Mouse (Mus musculus): Measurements from ENCODE around the gene Col9a2. TPM values are rescaled to one million over a fixed set of nuclear protein-coding genes. Genes with fewer than 3 reads are reported as not detected.

Gene Col9a2
- 1 to 10 TPM; 5.2 to 5.5 TPM for total RNA-seq (2021)

GRCm38 (mm10) chr4:121039331-121040115, at the start of gene Col9a2:
TSS of gene Col9a2 (plus strand) at chr4:121039385.
- DNase-seq (ENCODE audit: low spot score in 2 of 2), result no peak
- intact Hi-C loops (cut with DNase I), result no loop called here

GRCm38 (mm10) chr4:120992284-120992683, 46.9 kb upstream of the Col9a2 start:
- intact Hi-C loops (cut with DNase I), result no loop called here
- no peak for DNase-seq (ENCODE audit: low spot score in 2 of 2)

GRCm38 (mm10) chr4:120993025-120993424, 46.2 kb upstream of the Col9a2 start:
- intact Hi-C loops (cut with DNase I), result no loop called here
- DNase-seq (ENCODE audit: low spot score in 2 of 2), result no peak

GRCm38 (mm10) chr4:120995911-120996310, 43.3 kb upstream of the Col9a2 start:
- peak in 1 of 2 experiments; percentile 64 for DNase-seq (ENCODE audit: low spot score in 2 of 2)
- intact Hi-C loops (cut with DNase I), result no loop called here

GRCm38 (mm10) chr4:121001042-121001441, 38.1 kb upstream of the Col9a2 start:
- no peak for DNase-seq (ENCODE audit: low spot score in 2 of 2)
- intact Hi-C loops (cut with DNase I), result no loop called here

DNA sequence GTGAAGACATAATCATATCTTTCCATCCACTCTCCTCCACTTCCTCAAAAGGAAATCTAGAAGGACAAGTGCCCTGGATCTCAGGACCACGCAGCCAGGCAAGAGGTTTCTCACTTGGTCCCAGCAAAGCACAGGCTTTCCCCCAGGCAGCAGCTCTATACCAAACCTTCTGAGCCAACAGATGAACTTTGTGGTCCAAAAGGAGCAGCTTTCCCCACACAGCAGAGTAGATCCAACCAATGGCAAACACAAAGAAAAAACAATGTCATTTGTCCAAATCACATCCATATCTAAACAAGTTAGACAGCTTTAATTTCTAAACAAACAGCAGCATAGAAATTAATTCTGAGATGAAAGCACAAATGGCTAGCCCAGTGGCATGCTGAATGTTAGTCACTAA, 37.5 kb upstream of the Col9a2 start:
- DNase-seq (ENCODE audit: low spot score in 2 of 2), result no peak
- intact Hi-C loops (cut with DNase I), result no loop called here

DNA sequence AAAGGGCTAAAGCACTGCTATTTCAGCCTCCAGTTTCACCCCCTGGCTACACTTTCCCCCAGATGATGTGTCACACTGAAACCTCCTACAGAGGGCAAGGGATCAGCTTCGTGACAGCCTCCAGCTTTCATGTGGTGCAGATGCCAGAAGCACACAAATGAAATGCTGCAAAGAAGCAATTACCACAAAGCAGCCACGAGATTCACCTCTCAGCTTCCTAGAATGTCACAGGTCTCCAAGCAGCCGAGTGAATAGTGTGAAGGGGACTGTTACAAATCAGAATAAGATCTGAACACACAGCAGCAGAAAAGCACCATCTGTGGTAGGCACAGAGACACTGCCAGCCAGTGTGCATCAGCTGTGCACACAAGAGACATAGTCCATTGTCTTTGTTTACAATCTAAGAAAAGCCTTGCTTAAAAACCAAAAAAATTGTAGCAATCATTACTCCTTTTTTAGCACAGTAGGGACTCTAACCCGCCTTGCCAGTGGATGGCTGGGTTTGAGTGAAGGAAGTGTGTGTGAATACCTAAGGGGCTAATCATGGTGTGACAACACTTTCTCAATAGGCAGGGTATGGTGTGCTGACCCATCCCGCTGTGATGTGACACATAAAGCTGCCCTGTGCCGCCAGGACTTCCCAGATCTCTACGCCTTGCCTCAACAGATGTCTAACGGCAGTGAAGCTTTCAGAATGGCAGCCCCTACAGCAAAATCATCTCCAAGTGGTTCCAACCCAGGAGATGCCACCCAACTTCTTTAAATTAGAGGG, 36.6 kb upstream of the Col9a2 start:
- no peak for DNase-seq (ENCODE audit: low spot score in 2 of 2)
- intact Hi-C loops (cut with DNase I), result no loop called here

DNA sequence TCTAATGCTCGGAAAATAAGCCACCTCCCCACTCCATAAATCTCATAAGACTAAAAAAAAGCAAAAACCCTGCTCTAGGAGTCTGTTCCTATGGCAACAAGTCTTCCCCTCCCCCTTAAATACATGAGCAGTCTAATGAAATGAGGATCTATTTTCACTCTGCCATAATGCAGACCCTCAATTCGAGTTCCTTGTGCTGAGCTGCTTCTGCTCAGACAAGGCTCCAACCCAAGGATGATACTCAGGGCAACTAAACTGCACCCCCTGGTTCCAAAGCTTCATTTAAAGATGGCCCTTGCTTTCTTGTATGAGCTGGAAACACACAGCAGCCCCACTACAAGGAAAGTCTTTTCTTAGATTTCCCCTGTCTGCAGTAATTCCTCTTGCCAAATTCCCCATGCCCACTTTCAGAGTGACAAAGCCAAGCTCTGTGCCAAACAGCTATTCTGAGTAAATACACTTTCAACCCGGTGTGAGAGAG, 35.5 kb upstream of the Col9a2 start:
- peak; percentile 27 to 56 for DNase-seq (ENCODE audit: low spot score in 2 of 2)
- intact Hi-C loops (cut with DNase I), result no loop called here

DNA sequence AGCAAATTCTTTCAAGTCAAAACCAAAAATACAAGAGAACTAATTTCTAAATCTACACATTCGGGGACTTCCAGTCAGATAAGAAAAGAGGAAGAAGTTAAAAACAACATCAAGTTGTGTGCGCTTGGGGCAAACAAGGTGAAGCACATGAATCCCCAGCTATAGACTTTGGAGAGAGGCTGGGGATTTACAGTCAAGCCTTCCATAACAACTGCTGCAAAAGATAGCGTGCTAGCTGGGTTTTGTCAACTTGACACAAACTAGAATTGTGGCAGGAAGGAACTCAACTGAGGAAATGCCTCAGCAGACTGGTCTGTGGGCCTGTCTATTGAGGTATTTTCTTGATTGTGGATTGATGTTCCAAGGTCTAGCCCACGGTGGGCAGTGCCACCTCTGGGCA, 34.5 kb upstream of the Col9a2 start:
- DNase-seq (ENCODE audit: low spot score in 2 of 2), result no peak
- intact Hi-C loops (cut with DNase I), result no loop called here

- intact Hi-C loops (cut with DNase I), result no loop called here
- no peak for DNase-seq (ENCODE audit: low spot score in 2 of 2)
These were observed 32.2 kb upstream of the Col9a2 start for GRCm38 (mm10) chr4:121007006-121007405.

- intact Hi-C loops (cut with DNase I), result no loop called here
- no peak for DNase-seq (ENCODE audit: low spot score in 2 of 2)
These were observed 31.0 kb upstream of the Col9a2 start for GRCm38 (mm10) chr4:121008071-121008745.

DNA sequence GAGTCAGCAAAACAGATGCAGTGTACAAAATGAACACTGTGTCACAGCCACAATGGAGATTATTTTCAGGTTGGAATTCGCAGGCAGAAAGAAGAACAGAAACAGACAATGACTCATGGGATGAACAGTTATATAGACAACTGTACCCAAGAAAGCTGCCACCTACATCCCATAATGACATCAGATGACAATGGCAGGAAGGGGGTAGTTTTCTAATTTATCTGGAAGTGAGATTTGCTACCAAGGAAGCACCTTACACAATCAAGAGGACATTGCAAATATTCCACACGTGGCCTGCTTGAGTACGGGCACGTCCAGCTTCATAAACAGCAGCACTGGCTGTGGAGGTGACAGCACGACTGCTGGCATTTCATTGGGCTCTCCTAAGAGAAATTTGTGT, 30.0 kb upstream of the Col9a2 start:
- peak in 1 of 2 experiments; percentile 69 for DNase-seq (ENCODE audit: low spot score in 2 of 2)
- intact Hi-C loops (cut with DNase I), result no loop called here

GRCm38 (mm10) chr4:121010770-121011549, 28.2 kb upstream of the Col9a2 start:
- no peak for DNase-seq (ENCODE audit: low spot score in 2 of 2)
- intact Hi-C loops (cut with DNase I), result no loop called here

DNA sequence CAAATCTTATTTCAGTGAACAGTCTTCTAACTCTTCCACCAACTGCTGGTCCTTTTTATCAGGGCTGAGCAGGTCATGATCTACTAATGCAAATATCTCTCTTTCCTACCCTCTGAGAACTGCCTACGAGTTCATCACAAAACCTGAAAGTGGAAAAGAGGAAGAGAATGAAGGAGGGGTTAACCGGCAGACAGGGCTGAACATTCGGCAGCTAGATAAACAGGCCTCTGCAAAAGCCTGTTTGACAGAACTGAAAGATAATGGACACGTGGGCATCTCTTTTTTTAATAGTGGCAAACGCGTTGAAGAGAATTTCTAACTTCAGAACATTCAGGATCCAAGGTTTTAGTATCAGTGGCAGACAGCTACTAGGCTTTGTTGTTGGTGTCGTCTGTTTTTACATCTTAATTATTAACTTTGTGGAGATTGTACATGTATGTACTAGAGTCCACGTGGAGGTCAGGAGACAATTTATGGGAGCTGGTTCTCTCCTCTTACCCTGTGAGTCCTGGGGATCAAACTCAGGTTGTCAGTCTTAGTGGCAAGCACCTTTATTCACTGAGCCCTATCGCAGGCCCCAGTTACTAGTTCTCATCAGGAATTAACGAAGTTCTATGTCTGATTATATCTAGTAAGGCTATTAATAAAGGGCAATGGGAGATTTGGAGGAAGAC, 24.5 kb upstream of the Col9a2 start:
- intact Hi-C loops (cut with DNase I), result no loop called here
- no peak for DNase-seq (ENCODE audit: low spot score in 2 of 2)

DNA sequence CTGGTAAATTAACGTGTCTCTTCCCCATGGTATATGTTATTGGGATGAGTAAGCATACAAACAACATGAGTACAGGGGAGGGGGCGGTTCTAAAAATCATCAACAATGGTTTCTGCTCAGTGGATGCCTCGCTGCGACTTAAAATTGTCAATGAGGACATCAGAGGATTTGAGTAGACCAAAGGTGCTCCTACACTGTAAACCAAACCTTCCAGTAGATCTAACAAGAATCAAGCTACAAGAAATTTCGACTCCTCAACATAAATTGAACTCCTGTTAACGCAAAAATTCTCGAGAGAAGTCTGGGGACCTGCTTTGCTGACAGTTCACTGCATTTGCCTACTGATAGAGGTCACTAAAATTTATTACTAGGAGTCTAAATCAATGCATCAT, 23.9 kb upstream of the Col9a2 start:
- no peak for DNase-seq (ENCODE audit: low spot score in 2 of 2)
- intact Hi-C loops (cut with DNase I), result no loop called here

DNA sequence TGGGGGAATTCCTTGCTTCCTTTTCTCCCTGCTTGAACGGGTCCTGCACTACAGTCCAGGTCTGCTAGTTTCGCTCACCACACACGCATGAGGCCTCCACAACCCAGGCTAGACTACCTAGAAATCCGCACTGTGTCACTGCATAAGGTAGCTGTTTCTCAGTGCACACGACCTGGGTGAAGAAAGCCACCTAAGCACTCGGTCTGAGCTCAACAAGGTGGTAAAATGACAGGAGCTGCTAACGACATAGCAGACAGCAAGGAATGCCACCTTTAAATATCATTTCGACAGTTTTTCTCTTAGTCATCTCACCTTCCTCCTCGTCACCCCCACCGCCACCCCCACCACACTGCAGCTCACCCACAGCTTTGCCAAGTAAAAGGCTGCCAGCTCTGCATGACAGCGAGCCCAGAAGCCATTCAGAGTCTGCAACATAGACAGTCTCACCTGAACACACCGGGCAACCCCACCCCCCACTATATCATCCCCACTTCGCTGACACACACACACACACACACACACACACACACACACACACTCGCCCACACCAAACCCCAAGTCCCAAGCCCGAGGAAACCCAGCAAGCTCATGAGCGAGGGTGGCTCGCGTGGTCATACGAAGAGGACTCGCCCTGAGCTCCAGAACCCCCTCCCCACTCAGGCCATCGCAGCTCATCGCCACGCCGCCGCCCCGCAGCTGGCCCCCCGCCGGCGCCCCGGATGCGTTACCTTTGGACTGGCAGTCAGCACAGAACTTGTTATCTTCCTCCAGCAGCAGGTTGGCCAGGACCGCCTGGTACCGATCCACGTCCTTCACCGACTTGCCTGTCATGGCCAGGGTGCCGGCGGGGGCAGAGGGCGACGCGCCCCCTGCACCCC, 22.9 kb upstream of the Col9a2 start:
- intact Hi-C loops (cut with DNase I), result no loop called here

GRCm38 (mm10) chr4:121016928-121017657, 22.1 kb upstream of the Col9a2 start, which contains the start of gene Smap2:
TSS of gene Smap2 (minus strand) at chr4:121017247.
- DNase-seq (ENCODE audit: low spot score in 2 of 2), result peak; percentile 98 to 99
- intact Hi-C loops (cut with DNase I), result no loop called here

More for the DNA sequence above, 22.9 kb upstream of the Col9a2 start:
- peak; percentile 52 to 67 for DNase-seq (ENCODE audit: low spot score in 2 of 2)

Measured in left cerebral cortex, postnatal 25 days (tissue).